Mouse (Mus musculus): ENCODE measurements around the gene Bmp3.

GRCm38 (mm10) chr5:98854264-98854626 is at the start of gene Bmp3:
- no peak for TF ChIP-seq CTCF (IDR thresholded peaks at IDR 0.05; ENCODE audit: control insufficient read depth, insufficient read depth, insufficient replicate concordance, low read depth, low read length)
- no peak for TF ChIP-seq POLR2A (IDR thresholded peaks at IDR 0.05; ENCODE audit: control insufficient read depth, low read depth, low read length)

All from testis, adult 2 months (tissue).